Mouse (Mus musculus) heart, embryonic 14.5 days (tissue): ENCODE results near the gene Gm42417. TPM values are rescaled to one million over a fixed set of nuclear protein-coding genes. Genes with fewer than 3 reads are reported as not detected.

ENCODE experiments used
- ATAC-seq: fragments of 200-750 bp; cut with Nextera tagmentation; 2 replicates; pipeline ENCODE4 v1.8.0; 2017; ENCODE audit warnings: low read depth, moderate TSS enrichment; ENCODE audit not compliant: insufficient number of reproducible peaks, insufficient read depth, low FRiP score
- H3K27ac ChIP-seq, 2 experiments: fragments of 200-500 bp in 1 of 2; fragments of 300-500 bp in 1 of 2; sonication (generic) in 1 of 2; replicated peaks in 1 of 2; 2 replicates each; pipeline ENCODE4 v1.5.1; 2012 to 2014; ENCODE audit warnings: low read depth in 2 of 2, low read length in 2 of 2, control low read depth in 1 of 2, mild to moderate bottlenecking in 1 of 2, mixed read lengths in 1 of 2; ENCODE audit not compliant: control insufficient read depth in 1 of 2, insufficient read depth in 1 of 2
- H3K27me3 ChIP-seq: fragments of 300-500 bp; sonication (generic); 2 replicates; pipeline ENCODE4 v1.6.1; 2014; ENCODE audit warnings: mild to moderate bottlenecking, low read length, control low read depth; ENCODE audit not compliant: control insufficient read depth, insufficient read depth
- H3K36me3 ChIP-seq: fragments of 300-500 bp; sonication (generic); 2 replicates; pipeline ENCODE4 v1.6.1; 2014; ENCODE audit warnings: mild to moderate bottlenecking, control low read depth, low read length, mixed read lengths; ENCODE audit not compliant: control insufficient read depth, insufficient read depth
- H3K4me1 ChIP-seq, 2 experiments: fragments of 200-500 bp in 1 of 2; fragments of 300-500 bp in 1 of 2; sonication (generic) in 1 of 2; 2 replicates each; pipeline ENCODE4 v1.6.1; 2012 to 2014; ENCODE audit warnings: low read length in 2 of 2, control low read depth in 1 of 2, mixed read lengths in 1 of 2; ENCODE audit not compliant: control insufficient read depth in 2 of 2, insufficient read depth in 2 of 2
- H3K4me2 ChIP-seq: fragments of 300-500 bp; sonication (generic); 2 replicates; pipeline ENCODE4 v1.6.1; 2014; ENCODE audit warnings: mild to moderate bottlenecking, low read length
- H3K4me3 ChIP-seq, 2 experiments: fragments of 200-500 bp in 1 of 2; fragments of 300-500 bp in 1 of 2; sonication (generic) in 1 of 2; 2 replicates each; pipeline ENCODE4 v1.5.1; 2012 to 2014; ENCODE audit warnings: low read length in 2 of 2, mild to moderate bottlenecking in 2 of 2, control low read depth in 1 of 2, low read depth in 1 of 2, moderate library complexity in 1 of 2; ENCODE audit not compliant: control insufficient read depth in 1 of 2, insufficient read depth in 1 of 2
- H3K9ac ChIP-seq: fragments of 300-500 bp; sonication (generic); 2 replicates; pipeline ENCODE4 v1.6.1; 2014; ENCODE audit warnings: mild to moderate bottlenecking, low read length
- H3K9me3 ChIP-seq: fragments of 300-500 bp; sonication (generic); 2 replicates; pipeline ENCODE4 v1.6.1; 2016; ENCODE audit warnings: low read length, control low read depth; ENCODE audit not compliant: control insufficient read depth
- WGBS: fragments of 180-500 bp; shearing (Covaris S2); extraction: QIAGEN DNeasy Blood & Tissue Kit; methylation state at CpG from one replicate; pipeline ENCODE4 v1.1.7; 2014; 5-methylcytosine and 5-hydroxymethylcytosine counted together
- polyA plus RNA-seq: library from polyadenylated mRNA; unstranded; fragments of >200 nt; fragmentation: Nextera tagmentation; extraction: Ambion mirVana; gene quantifications from 2 replicates; pipeline ENCODE4 v1.2.1, GENCODE M21; 2014

The Gm42417 gene
- polyA plus RNA-seq, 1 experiment from 2014 or later, result not detected

DNA sequence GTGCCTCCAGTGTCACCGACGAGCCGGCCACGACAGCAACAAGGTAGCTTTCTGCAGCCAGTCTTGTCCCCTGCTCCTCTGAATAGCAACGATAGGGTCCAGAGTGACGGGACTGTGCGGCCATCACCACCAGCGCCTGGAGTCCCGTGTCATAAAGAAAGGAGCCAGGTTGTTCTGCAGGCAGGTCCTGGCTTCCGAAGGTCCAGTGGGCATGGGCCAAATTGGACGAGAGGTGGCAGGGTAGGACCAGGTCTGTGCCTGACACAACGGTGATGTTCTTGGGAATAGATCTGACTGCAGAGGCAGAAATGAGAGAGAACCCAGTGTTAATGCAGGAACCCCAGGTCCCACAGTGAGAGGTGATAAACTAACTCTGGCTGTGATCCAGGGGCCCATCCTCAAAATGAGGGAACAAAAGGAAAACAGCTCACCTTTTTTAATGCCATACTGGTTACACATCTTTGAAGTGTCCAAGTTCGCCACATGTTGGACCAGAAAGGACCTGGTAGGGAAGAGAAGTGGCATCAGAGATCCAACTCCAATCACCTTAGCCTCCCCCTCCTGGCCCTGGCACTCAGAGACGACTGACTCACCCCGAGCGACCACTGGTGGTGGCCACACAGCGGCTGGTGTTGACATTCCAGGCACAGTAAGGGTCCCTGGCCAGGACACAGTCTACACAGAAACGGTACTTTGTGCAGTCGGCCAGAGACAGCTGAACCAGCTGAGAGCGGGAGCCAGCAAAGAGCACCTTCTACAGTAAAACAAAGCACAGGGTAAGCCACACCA is 11.0 kb upstream of the Gm42417 start:
- Histone ChIP-seq H3K27me3 (no peaks in the 10 kb centered on the region), H3K27ac (no peak overlapping the region), H3K9ac (no peak overlapping the region), H3K4me3 (no peak overlapping the region), H3K36me3 (peaks cover 70% of the 10 kb centered on the region), H3K4me1 (peaks cover 19 to 44% of the 10 kb centered on the region in 2 experiments), H3K9me3 (no peaks in the 10 kb centered on the region), H3K4me2 (no peak overlapping the region)
- WGBS, result 75% methylated on average over 20 of the region's 20 CpGs
- no peak for ATAC-seq

GRCm38 (mm10) chr1:36549491-36549890 is 10.3 kb upstream of the Gm42417 start:
- ATAC-seq, result no peak
- H3K4me2 ChIP-seq, result no peak overlapping the region
- H3K9me3 ChIP-seq, result no peaks in the 10 kb centered on the region
- no peak overlapping the region for H3K4me3 ChIP-seq
- H3K9ac ChIP-seq, result no peak overlapping the region
- H3K27me3 ChIP-seq, result no peaks in the 10 kb centered on the region
- no peak overlapping the region for H3K27ac ChIP-seq
- WGBS, result 85% methylated on average over 18 of the region's 18 CpGs
- peaks cover 13 to 36% of the 10 kb centered on the region in 2 experiments for H3K4me1 ChIP-seq
- peaks cover 64% of the 10 kb centered on the region for H3K36me3 ChIP-seq

- H3K9me3 ChIP-seq, result no peaks in the 10 kb centered on the region
- no peaks in the 10 kb centered on the region for H3K27me3 ChIP-seq
- H3K9ac ChIP-seq, result no peak overlapping the region
- H3K4me1 ChIP-seq, result peaks cover 13 to 39% of the 10 kb centered on the region in 2 experiments
- WGBS, result 56% methylated on average over 8 of the region's 8 CpGs
- H3K36me3 ChIP-seq, result peaks cover 60% of the 10 kb centered on the region
- H3K4me2 ChIP-seq, result no peak overlapping the region
- no peak overlapping the region for H3K4me3 ChIP-seq
- no peak for ATAC-seq
- no peak overlapping the region for H3K27ac ChIP-seq
Measured at GRCm38 (mm10) chr1:36548771-36549170, 9.5 kb upstream of the Gm42417 start.

DNA sequence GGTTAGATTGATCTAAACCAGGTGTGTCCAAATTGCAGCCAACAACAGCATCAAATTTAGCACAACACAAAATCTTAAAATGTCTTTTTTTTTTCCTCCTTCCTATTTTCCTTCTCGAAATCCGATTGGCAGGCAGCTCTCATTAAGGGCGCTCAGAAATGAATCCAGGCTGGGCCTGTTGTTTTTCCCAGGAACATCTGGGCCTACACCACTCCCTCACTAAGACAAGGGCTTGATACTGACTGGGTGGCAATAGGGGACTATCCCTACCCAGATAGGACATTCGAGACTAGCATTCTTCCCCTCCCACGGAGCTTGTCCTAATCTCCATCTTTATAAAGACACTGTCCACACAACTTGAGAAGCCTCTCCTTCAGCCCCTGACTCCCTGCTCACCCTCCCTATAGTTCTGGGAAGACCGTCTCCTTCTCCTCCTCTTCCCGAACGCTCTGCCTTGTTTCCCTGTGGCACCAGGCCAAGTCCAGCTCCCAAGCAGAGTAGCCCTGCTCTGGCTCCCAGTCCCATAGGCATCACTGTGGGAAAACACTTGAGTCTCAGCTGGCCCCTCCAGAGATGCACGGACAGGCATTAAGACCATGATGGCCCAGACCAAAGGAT is 8.9 kb upstream of the Gm42417 start:
- 39% methylated on average over 9 of the region's 9 CpGs for WGBS
- Histone ChIP-seq H3K27ac (peak overlapping the region in 1 of 2 experiments; percentile 57; a peak in 1 of 4 replicates), H3K27me3 (no peaks in the 10 kb centered on the region), H3K9me3 (no peaks in the 10 kb centered on the region), H3K36me3 (peaks cover 53% of the 10 kb centered on the region), H3K9ac (no peak overlapping the region; the same call in 1 of the 2 replicates), H3K4me2 (no peak overlapping the region), H3K4me1 (peaks cover 13 to 41% of the 10 kb centered on the region in 2 experiments), H3K4me3 (no peak overlapping the region)
- ATAC-seq, result no peak

- H3K4me1 ChIP-seq, result peaks cover 15 to 51% of the 10 kb centered on the region in 2 experiments
- 0% methylated on average over 43 of the region's 43 CpGs for WGBS
- ATAC-seq, result peak; percentile 98
- peaks cover 52% of the 10 kb centered on the region for H3K36me3 ChIP-seq
- H3K9me3 ChIP-seq, result no peaks in the 10 kb centered on the region
- peak within 1 kb of the TSS; percentile 73 for H3K4me2 ChIP-seq
- peak within 1 kb of the TSS; percentile 85 for H3K9ac ChIP-seq
- peak within 1 kb of the TSS; percentile 74 to 86 for H3K4me3 ChIP-seq
- no peaks in the 10 kb centered on the region for H3K27me3 ChIP-seq
- peak within 1 kb of the TSS; percentile 63 to 70 for H3K27ac ChIP-seq
Measured at GRCm38 (mm10) chr1:36546888-36547471, 7.8 kb upstream of the Gm42417 start, which contains the start of gene Ankrd39. Gene Ankrd39, minus strand, starts transcription at chr1:36547445.

- no peaks in the 10 kb centered on the region for H3K9me3 ChIP-seq
- H3K27me3 ChIP-seq, result no peaks in the 10 kb centered on the region
- peaks cover 51% of the 10 kb centered on the region for H3K36me3 ChIP-seq
- H3K27ac ChIP-seq, result peak overlapping the region; percentile 19 to 70; a peak in 2 of 4 replicates
- H3K9ac ChIP-seq, result peak overlapping the region; percentile 85
- WGBS, result 58% methylated on average over 19 of the region's 19 CpGs
- ATAC-seq, result no peak
- H3K4me1 ChIP-seq, result peaks cover 17 to 52% of the 10 kb centered on the region in 2 experiments
- H3K4me2 ChIP-seq, result peak overlapping the region; percentile 73
- peak overlapping the region; percentile 74 to 86 for H3K4me3 ChIP-seq
Measured at GRCm38 (mm10) chr1:36545845-36546600, 6.8 kb upstream of the Gm42417 start.

DNA sequence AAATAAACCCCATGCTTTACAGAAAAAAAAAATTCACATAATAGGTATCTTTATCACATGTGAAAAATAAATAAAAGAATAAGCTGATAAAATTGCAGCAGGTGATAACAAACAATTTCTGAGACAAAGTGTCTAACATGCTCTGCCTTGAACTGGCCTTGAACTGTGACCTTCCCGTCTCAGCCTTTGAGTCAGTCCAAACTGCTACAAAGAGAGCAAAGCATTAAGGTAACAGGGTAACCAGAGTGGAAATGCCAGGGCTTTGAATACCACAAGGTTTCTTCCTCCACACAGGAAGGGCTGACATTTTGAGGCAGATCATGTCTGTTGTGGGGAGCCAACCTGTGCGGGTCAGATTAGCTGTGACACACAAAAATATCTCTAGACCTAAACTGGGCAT is 6.2 kb upstream of the Gm42417 start:
- no peak overlapping the region for H3K4me3 ChIP-seq
- peaks cover 17 to 52% of the 10 kb centered on the region in 2 experiments for H3K4me1 ChIP-seq
- H3K4me2 ChIP-seq, result peak overlapping the region; percentile 73
- H3K27me3 ChIP-seq, result no peaks in the 10 kb centered on the region
- no peaks in the 10 kb centered on the region for H3K9me3 ChIP-seq
- WGBS, result 65% methylated on average over 2 of the region's 2 CpGs
- no peak overlapping the region for H3K9ac ChIP-seq
- ATAC-seq, result no peak
- H3K27ac ChIP-seq, result 0 out of 4 replicates have a peak overlapping the region, but pooled peaks of 1 of the 2 experiments have one; percentile 19
- peaks cover 51% of the 10 kb centered on the region for H3K36me3 ChIP-seq
